Mouse (Mus musculus) CD4-positive, CD25-positive, alpha-beta regulatory T cell, adult 2 months (primary cell): ENCODE measurements at regions not wholly inside any gene's neighbourhood (a gene's known extent, or its start where the extent isn't known, plus 50 kb on each side); places are given as distances from the start of the nearest gene placed in this dataset.
A peak's percentile ranks its signal among the peaks of the same experiment; 100 is the strongest.

Experiments
- DNase-seq: peaks from one replicate; pipeline ENCODE4 v3.0.0-alpha.2; 2012; ENCODE audit warnings: low read depth, low spot score

DNA sequence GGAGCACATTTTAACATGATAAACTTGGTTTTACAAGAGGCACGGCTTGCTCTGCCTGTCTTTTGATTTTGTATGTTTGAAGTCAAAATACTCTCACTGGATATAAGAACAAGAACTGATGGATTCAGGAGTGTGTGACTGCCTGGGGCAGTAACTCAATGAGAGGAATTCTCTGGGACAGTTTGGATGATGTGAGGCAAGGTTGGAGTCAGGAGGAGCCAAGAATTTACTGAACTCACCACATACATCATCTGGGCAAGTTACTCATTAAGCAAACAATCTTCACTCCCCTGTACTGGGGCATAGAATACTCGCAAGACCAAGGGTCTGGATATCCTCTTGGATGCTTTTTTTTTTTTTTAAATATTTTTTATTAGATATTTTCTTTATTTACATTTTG lies 87.7 kb upstream of the 4933412E24Rik start:
- DNase-seq, result no peak

DNA sequence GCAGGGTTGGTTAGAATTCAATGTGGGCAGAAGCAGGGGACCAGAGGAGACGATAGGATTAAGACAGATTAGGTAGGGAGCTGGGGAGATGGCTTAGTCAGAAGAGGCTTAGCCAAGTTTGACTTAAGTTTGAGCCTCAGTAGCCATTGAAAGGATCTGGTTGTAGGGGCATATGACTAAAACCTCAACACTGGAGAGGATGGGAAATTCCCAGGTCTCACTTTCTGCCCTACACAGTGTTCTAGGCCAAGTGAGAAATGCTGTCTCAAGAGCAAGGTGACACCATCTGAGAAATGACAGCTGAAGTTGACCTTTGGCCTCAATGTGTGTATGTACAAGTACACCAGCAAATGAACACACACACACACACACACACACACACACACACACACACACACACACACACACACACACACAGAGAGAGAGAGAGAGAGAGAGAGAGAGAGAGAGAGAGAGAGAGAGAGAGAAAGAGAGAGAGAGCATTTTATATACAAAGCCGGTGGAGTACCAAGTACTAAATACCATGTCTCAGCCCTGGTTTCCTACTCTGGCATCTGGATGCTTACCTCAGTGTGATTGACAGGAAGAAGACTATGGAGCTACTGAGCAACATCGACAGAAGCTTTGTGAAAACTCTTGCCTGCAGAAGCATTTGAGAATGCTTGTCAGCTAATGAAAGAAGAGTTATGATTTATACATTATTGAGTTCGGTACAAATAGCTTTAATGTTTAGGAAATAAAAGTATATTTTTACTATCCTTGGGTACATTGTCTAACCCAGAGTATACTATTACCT lies 85.3 kb upstream of the 4933412E24Rik start:
- peak; percentile 54 for DNase-seq

DNA sequence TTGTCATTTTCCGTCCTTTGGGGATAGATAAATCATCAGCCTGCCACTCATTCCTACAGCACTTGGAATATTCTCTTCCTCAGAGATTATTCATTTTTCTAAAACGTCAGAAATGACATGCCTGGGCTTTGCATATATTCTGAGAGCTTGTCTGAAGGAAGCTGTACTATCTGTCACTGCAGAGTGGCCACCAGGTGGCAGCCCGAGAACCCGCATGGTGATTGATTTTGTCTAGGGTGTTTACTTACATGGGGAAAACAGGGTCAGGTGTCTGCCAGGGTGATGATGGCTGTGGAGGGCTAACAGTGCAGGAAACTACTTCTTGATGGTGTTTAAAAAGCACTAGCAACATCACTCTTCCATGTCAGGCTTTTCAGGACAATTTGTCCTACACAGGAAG lies 80.7 kb upstream of the 4933412E24Rik start:
- peak; percentile 90 for DNase-seq

DNA sequence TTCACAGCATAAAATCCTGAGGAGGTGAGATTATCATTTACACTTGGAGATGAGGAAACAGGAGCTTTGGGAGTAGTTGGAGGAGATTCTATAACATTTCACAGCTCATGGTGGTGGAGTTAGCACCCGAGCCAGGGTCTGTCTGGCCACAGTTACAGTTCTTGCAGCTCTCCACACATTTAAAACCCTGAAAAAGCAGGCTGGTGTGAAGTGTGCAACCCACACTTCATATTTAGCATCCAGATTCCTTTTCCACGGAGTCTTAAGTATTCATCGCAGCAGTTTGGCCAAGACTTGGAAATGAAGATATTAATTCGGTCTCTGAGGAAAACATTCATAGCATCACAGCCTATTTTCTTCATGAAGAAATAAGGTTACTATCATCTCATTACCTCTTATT lies 79.7 kb upstream of the 4933412E24Rik start:
- no peak for DNase-seq

DNA sequence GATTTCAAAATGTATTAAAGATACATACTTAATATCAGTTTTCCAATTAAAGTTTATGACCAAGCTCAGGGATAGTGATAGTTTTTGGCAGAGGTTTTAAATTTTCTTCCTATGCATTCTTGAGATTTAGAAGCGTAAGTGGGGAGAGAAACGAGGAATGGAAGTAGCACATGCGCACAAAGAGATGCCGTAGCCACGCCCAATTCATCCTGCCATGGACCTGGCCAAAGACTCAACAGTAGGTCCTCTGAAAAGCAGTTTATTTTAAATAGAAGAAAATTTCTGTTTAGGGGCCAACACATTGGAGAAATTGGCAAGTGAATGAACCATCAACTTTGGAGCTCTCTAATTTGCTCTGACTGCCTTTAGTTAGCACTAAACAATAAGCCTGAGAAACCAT lies 73.5 kb upstream of the 4933412E24Rik start:
- DNase-seq, result no peak

DNA sequence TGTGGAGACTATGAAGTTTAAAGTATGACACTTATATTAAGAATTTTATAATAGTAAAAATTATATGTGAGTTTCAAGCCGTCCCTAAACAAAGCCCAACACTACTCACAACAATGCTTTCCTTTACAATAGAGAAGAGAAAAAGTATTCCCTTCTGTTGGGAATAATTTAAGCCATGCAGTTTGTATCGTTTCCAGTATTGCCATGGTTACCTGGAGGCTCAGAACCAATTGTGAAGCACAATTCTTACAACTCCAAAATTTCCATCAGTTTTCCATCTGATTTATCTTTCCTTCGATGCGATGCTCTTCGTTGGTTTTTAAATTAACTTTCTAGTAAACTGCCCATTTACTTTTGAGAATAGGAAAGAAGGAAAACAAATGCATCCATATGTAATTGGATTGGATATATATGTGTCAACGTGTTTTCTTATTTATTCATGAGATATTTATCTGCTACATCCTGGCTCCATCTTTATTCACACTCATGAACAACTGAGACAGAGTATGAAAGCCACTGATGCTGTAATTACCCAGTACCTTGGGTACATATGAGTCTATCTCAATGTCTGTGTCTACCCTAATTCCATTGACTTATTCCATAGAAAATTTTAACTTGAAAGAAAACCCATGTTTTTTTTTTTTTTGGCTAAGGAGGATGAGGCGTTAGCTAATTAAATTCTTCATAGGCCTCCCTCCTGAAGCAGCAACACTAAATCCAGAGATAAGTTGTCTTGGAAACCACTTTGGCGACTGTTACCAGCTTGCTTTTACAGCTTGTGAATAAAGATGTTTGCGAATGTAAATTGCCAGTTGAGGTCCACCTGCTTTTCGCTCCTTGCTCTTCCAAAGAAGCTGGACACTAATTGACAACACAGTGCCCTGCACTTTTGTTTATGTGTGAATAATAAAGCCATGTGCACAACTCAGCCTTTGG lies 72.8 kb upstream of the 4933412E24Rik start:
- DNase-seq, result no peak
